Mouse (Mus musculus): ENCODE results near the gene Rnf38. TPM values are rescaled to one million over a fixed set of nuclear protein-coding genes. Genes with fewer than 3 reads are reported as not detected.

Rnf38 gene
- polyA plus RNA-seq, 1 experiment from 2014 or later = 26.1 TPM

- peak; percentile 28 for TF ChIP-seq CTCF (IDR thresholded peaks at IDR 0.05)
- DNase-seq (ENCODE audit: low read depth, low spot score) = peak; percentile 76
- no peaks in the 10 kb centered on the region for H3K27me3 ChIP-seq
- ATAC-seq = peak; percentile 87
- ChIA-PET CTCF (no interaction called here), POLR2A (no interaction called here)
- in situ Hi-C loops (cut with MboI; ENCODE audit: low pct_unique_long_range_greater_than_20kb) = no loop called here
These were observed 66.0 kb downstream of the Rnf38 start for GRCm38 (mm10) chr4:44167397-44168121.

GRCm38 (mm10) chr4:44166702-44167396 lies 66.7 kb downstream of the Rnf38 start:
- no peak for DNase-seq (ENCODE audit: low read depth, low spot score)
- CTCF ChIA-PET = no interaction called here
- in situ Hi-C loops (cut with MboI; ENCODE audit: low pct_unique_long_range_greater_than_20kb) = no loop called here
- H3K27me3 ChIP-seq = no peaks in the 10 kb centered on the region
- no peak for ATAC-seq
- POLR2A ChIA-PET = no interaction called here
- no peak for TF ChIP-seq CTCF (IDR thresholded peaks at IDR 0.05)

- no peaks in the 10 kb centered on the region for H3K27me3 ChIP-seq
- TF ChIP-seq CTCF (IDR thresholded peaks at IDR 0.05) = no peak
- in situ Hi-C loops (cut with MboI; ENCODE audit: low pct_unique_long_range_greater_than_20kb) = no loop called here
- ChIA-PET POLR2A (no interaction called here), CTCF (no interaction called here)
- ATAC-seq (no peak), DNase-seq (ENCODE audit: low read depth, low spot score) (no peak)
These were observed 69.0 kb downstream of the Rnf38 start for GRCm38 (mm10) chr4:44164621-44165020.

- H3K27me3 ChIP-seq = no peaks in the 10 kb centered on the region
- TF ChIP-seq CTCF (IDR thresholded peaks at IDR 0.05) = no peak
- no peak for ATAC-seq
- ChIA-PET POLR2A (no interaction called here), CTCF (interaction anchor here (1.1 kb wide), 1 partner anchor 19 kb away, joined by 3 read pairs; no protein-coding TSS in a partner anchor)
- in situ Hi-C loops (cut with MboI; ENCODE audit: low pct_unique_long_range_greater_than_20kb) = no loop called here
- no peak for DNase-seq (ENCODE audit: low read depth, low spot score)
These were observed 70.6 kb downstream of the Rnf38 start for GRCm38 (mm10) chr4:44163034-44163433.

- ChIA-PET POLR2A (no interaction called here), CTCF (interaction anchor here (0.5 to 1.1 kb wide), 4 partner anchors 12 to 392 kb away, joined by 3 to 7 read pairs (median 3); no protein-coding TSS in a partner anchor)
- DNase-seq (ENCODE audit: low read depth, low spot score) (no peak), ATAC-seq (no peak)
- H3K27me3 ChIP-seq = no peaks in the 10 kb centered on the region
- no peak for TF ChIP-seq CTCF (IDR thresholded peaks at IDR 0.05)
- in situ Hi-C loops (cut with MboI; ENCODE audit: low pct_unique_long_range_greater_than_20kb) = no loop called here
These were observed 72.4 kb downstream of the Rnf38 start for GRCm38 (mm10) chr4:44160990-44161689.

GRCm38 (mm10) chr4:44159839-44160238 lies 73.8 kb downstream of the Rnf38 start:
- DNase-seq (ENCODE audit: low read depth, low spot score) (no peak), ATAC-seq (no peak)
- ChIA-PET CTCF (no interaction called here), POLR2A (no interaction called here)
- no peaks in the 10 kb centered on the region for H3K27me3 ChIP-seq
- no peak for TF ChIP-seq CTCF (IDR thresholded peaks at IDR 0.05)
- in situ Hi-C loops (cut with MboI; ENCODE audit: low pct_unique_long_range_greater_than_20kb) = no loop called here

GRCm38 (mm10) chr4:44156481-44156880 lies 77.1 kb downstream of the Rnf38 start:
- no peak for TF ChIP-seq CTCF (IDR thresholded peaks at IDR 0.05)
- DNase-seq (ENCODE audit: low read depth, low spot score) (no peak), ATAC-seq (no peak)
- ChIA-PET CTCF (interaction anchor here (1.0 to 3.1 kb wide), 2 partner anchors 11 to 36 kb away, joined by 3 to 6 read pairs; no protein-coding TSS in a partner anchor), POLR2A (no interaction called here)
- no peaks in the 10 kb centered on the region for H3K27me3 ChIP-seq
- in situ Hi-C loops (cut with MboI; ENCODE audit: low pct_unique_long_range_greater_than_20kb) = no loop called here

GRCm38 (mm10) chr4:44154884-44155283 lies 78.7 kb downstream of the Rnf38 start:
- DNase-seq (ENCODE audit: low read depth, low spot score) = no peak
- TF ChIP-seq CTCF (IDR thresholded peaks at IDR 0.05) = no peak
- H3K27me3 ChIP-seq = no peaks in the 10 kb centered on the region
- ChIA-PET CTCF (interaction anchor here (3.1 kb wide), 1 partner anchor 35 kb away, joined by 6 read pairs; no protein-coding TSS in a partner anchor), POLR2A (no interaction called here)
- in situ Hi-C loops (cut with MboI; ENCODE audit: low pct_unique_long_range_greater_than_20kb) = no loop called here
- ATAC-seq = no peak

- ChIA-PET CTCF (no interaction called here), POLR2A (no interaction called here)
- in situ Hi-C loops (cut with MboI; ENCODE audit: low pct_unique_long_range_greater_than_20kb) = no loop called here
- H3K27me3 ChIP-seq = no peaks in the 10 kb centered on the region
- no peak for DNase-seq (ENCODE audit: low read depth, low spot score)
- ATAC-seq = no peak
- no peak for TF ChIP-seq CTCF (IDR thresholded peaks at IDR 0.05)
These were observed 80.7 kb downstream of the Rnf38 start for GRCm38 (mm10) chr4:44152904-44153303.

GRCm38 (mm10) chr4:44126805-44127204 lies 106.8 kb downstream of the Rnf38 start:
- ChIA-PET CTCF (no interaction called here), POLR2A (no interaction called here)
- H3K27me3 ChIP-seq = no peaks in the 10 kb centered on the region
- DNase-seq (ENCODE audit: low read depth, low spot score) = no peak
- in situ Hi-C loops (cut with MboI; ENCODE audit: low pct_unique_long_range_greater_than_20kb) = no loop called here
- no peak for TF ChIP-seq CTCF (IDR thresholded peaks at IDR 0.05)
- no peak for ATAC-seq
